Mouse (Mus musculus) midbrain, embryonic 15.5 days (tissue): ENCODE measurements around the gene Kremen2. TPM values are rescaled to one million over a fixed set of nuclear protein-coding genes. Genes with fewer than 3 reads are reported as not detected.

ENCODE experiments used
- ATAC-seq: fragments of 200-750 bp; cut with Nextera tagmentation; replicated peaks from 2 replicates; pipeline ENCODE4 v1.8.0; 2017; ENCODE audit warnings: moderate TSS enrichment
- H3K27ac ChIP-seq: fragments of 300-500 bp; sonication (generic); 2 replicates; pipeline ENCODE4 v1.5.1; 2015; ENCODE audit warnings: mild to moderate bottlenecking, inconsistent platforms
- H3K27me3 ChIP-seq: fragments of 300-500 bp; sonication (generic); replicated peaks from 2 replicates; pipeline ENCODE4 v1.6.1; 2015; ENCODE audit warnings: inconsistent platforms
- H3K36me3 ChIP-seq: fragments of 300-500 bp; sonication (generic); replicated peaks from 2 replicates; pipeline ENCODE4 v1.6.1; 2015; ENCODE audit warnings: inconsistent platforms
- H3K4me1 ChIP-seq: fragments of 300-500 bp; sonication (generic); 2 replicates; pipeline ENCODE4 v1.6.1; 2015; ENCODE audit warnings: inconsistent platforms
- H3K4me2 ChIP-seq: fragments of 300-500 bp; sonication (generic); 2 replicates; pipeline ENCODE4 v1.6.1; 2015; ENCODE audit warnings: inconsistent platforms, mild to moderate bottlenecking, moderate library complexity
- H3K4me3 ChIP-seq: fragments of 300-500 bp; sonication (generic); 2 replicates; pipeline ENCODE4 v1.5.1; 2015; ENCODE audit warnings: mild to moderate bottlenecking, inconsistent platforms
- H3K9ac ChIP-seq: fragments of 300-500 bp; sonication (generic); 2 replicates; pipeline ENCODE4 v1.6.1; 2015; ENCODE audit warnings: mild to moderate bottlenecking, inconsistent platforms
- H3K9me3 ChIP-seq: fragments of 300-500 bp; sonication (generic); 2 replicates; pipeline ENCODE4 v1.6.1; 2016; ENCODE audit warnings: inconsistent platforms
- WGBS: fragments of 180-500 bp; shearing (Covaris S2); methylation state at CpG from one replicate; pipeline ENCODE4 v1.1.7; 2015; ENCODE audit warnings: mixed read lengths; 5-methylcytosine and 5-hydroxymethylcytosine counted together
- polyA plus RNA-seq: library from polyadenylated mRNA; unstranded; fragments of >200 nt; fragmentation: Nextera tagmentation; extraction: Ambion mirVana; gene quantifications from 2 replicates; pipeline ENCODE4 v1.2.1, GENCODE M21; 2015

Kremen2 gene
- polyA plus RNA-seq, 1 experiment from 2014 or later = 1.5 TPM

DNA sequence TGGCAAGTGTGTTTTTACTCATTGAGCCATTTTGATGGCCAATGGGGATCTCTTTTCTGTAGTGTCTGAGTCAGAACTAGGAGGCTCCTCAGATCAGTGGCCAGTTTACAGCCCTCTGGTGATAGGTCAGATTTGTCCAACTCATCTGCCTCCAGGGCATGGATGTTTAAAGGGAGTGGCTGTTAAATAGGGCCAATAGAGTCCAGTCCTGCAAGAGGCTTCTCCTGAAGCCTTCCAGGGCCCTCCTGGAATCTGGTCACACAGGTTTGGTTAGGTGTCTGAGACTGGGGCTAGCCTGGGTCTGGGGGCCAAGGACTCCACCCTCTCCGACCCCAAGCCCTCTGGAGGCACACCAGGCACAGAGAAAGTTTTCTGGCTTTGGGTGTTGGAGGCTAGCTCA is 51.1 kb downstream of the Kremen2 start:
- Histone ChIP-seq H3K27ac (no peak overlapping the region), H3K4me2 (no peak overlapping the region), H3K4me1 (peaks cover 6% of the 10 kb centered on the region; the same call in 1 of the 2 replicates), H3K36me3 (no peaks in the 10 kb centered on the region), H3K9ac (no peak overlapping the region), H3K4me3 (no peak overlapping the region), H3K9me3 (no peaks in the 10 kb centered on the region), H3K27me3 (peaks cover 21% of the 10 kb centered on the region)
- 64% methylated on average over 1 of the region's 1 CpGs for WGBS
- no peak for ATAC-seq

Other genes with a start within 250 kb of the Kremen2 start
- gene Zfp213, start 181.6 kb downstream of the Kremen2 start, polyA plus RNA-seq = 19.4 and 19.7 TPM in 2 replicates
- gene Zfp13, start 146.3 kb downstream of the Kremen2 start, polyA plus RNA-seq = 30.4 and 31.9 TPM in 2 replicates
- not detected in 2 replicates for gene Zscan10, start 145.0 kb downstream of the Kremen2 start, polyA plus RNA-seq
- gene Mmp25, start 100.6 kb downstream of the Kremen2 start, polyA plus RNA-seq = 1.2 and 1.7 TPM in 2 replicates
- 0.22 TPM in 1 of 2 replicates, not detected in the other for gene Bicdl2, start 85.3 kb downstream of the Kremen2 start, polyA plus RNA-seq
- 120 and 121 TPM in 2 replicates for gene Hcfc1r1, start 72.2 kb downstream of the Kremen2 start, polyA plus RNA-seq
- gene Thoc6, start 72.0 kb downstream of the Kremen2 start, polyA plus RNA-seq = 39.1 and 42.9 TPM in 2 replicates
- 2.4 and 2.5 TPM in 2 replicates for gene Tnfrsf12a, start 68.4 kb downstream of the Kremen2 start, polyA plus RNA-seq
- gene Cldn6, start 66.6 kb downstream of the Kremen2 start, polyA plus RNA-seq = 0.23 TPM in 1 of 2 replicates, not detected in the other
- 0.68 and 0.89 TPM in 2 replicates for gene Cldn9, start 61.8 kb downstream of the Kremen2 start, polyA plus RNA-seq
- gene 1520401A03Rik, start 23.1 kb downstream of the Kremen2 start, polyA plus RNA-seq = 0.06 and 0.11 TPM in 2 replicates
- gene Pkmyt1, start 19.5 kb downstream of the Kremen2 start, polyA plus RNA-seq = 22.6 and 23.1 TPM in 2 replicates
- 70.9 and 72.6 TPM in 2 replicates for gene Paqr4, start 5.0 kb downstream of the Kremen2 start, polyA plus RNA-seq
- gene Flywch1, start 25.8 kb upstream of the Kremen2 start, polyA plus RNA-seq = 242 and 257 TPM in 2 replicates
- gene Flywch2, start 40.2 kb upstream of the Kremen2 start, polyA plus RNA-seq = 90.1 and 90.2 TPM in 2 replicates
- gene Srrm2, start 44.7 kb upstream of the Kremen2 start, polyA plus RNA-seq = 552 and 579 TPM in 2 replicates
- 1,171 and 1,223 TPM in 2 replicates for gene Elob, start 83.3 kb upstream of the Kremen2 start, polyA plus RNA-seq
- 0.15 and 0.22 TPM in 2 replicates for gene Prss33, start 90.2 kb upstream of the Kremen2 start, polyA plus RNA-seq
- not detected in 2 replicates for gene Prss32, start 98.0 kb upstream of the Kremen2 start, polyA plus RNA-seq
- gene Prss41, start 98.3 kb upstream of the Kremen2 start, polyA plus RNA-seq = 1.4 and 1.6 TPM in 2 replicates
- gene Prss21, start 122.2 kb upstream of the Kremen2 start, polyA plus RNA-seq = not detected in 2 replicates
- not detected in 2 replicates for gene Dcpp1, start 135.0 kb upstream of the Kremen2 start, polyA plus RNA-seq
- not detected in 2 replicates for gene Dcpp2, start 135.0 kb upstream of the Kremen2 start, polyA plus RNA-seq
- gene Dcpp3, start 171.6 kb upstream of the Kremen2 start, polyA plus RNA-seq = not detected in 2 replicates
- not detected in 2 replicates for gene Sbp, start 195.8 kb upstream of the Kremen2 start, polyA plus RNA-seq
- gene Sbpl, start 209.4 kb upstream of the Kremen2 start, polyA plus RNA-seq = not detected in 2 replicates
- not detected in 2 replicates for gene Prss30, start 234.7 kb upstream of the Kremen2 start, polyA plus RNA-seq